Mouse (Mus musculus): ENCODE measurements at regions not wholly inside any gene's neighbourhood (a gene's known extent, or its start where the extent isn't known, plus 50 kb on each side); places are given as distances from the start of the nearest gene placed in this dataset.

DNA sequence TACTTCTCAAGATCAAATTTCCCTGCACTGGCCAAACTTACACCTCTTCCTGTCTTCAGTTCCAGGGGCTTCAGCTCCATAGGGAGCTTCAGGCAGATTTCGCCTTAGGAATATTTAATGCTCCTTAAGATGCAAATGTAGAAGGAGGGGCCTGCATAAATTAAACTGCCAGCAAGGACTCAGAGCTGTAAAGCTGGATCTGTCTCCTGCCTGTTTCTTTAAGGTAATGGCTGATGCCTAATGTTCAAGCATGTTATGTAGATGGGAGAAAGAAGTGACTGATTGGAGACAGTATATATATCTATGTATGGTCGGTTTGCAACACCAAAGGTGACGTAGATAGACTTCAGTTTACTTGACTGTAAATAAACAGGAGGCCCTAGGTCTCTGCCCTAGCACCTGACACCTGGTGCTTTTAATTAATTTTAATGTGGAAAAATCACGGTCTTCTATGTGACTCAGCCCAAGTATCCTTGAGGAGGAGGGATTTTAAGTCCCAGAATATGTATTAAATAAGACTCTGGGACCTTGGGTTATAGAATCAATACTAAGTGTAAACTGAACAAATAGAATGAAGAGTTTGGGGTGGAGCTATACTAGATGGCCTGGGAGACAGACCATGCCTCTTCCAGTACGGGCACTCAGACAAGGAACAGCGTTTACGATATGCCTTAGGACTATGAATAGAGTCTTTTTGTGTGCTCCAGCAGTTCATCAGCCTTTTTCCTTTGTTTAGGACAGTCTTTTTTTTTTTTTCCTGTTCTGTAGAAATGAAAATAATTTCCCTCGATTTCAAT lies 651.7 kb upstream of the Lmcd1 start:
- no peak for DNase-seq (ENCODE audit: low spot score in 2 of 2)

DNA sequence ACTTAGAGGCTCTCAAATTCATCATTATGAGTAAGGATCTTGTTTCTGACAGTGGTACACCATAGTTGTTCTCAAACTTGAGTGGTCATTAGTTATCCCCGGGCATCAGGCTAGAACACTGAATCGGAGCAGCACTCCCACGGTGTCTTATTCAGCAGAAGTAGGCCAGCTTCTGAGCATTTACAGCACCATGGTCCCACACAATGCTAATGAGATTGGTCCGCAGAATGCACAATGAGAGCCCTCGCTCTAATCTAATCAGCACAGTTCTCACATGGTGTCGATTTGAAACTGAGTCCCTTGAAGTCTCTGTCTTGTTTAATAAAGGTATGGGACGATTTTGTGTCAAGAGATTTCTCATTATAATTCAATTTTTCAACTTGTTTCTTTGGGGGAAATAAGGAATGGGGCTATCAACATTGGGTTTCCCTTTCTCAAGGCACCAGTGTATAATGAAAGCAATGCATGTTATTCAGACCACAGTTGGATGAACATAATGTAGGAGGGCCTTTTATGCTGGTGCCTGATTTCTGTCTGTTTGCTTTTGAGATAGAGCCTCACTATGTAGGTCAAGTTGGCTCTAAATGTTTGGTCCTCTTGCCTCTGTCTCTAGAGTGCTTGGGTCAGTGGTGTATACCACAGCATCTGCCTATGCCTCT lies 650.9 kb upstream of the Lmcd1 start:
- DNase-seq (ENCODE audit: low spot score in 2 of 2): no peak

DNA sequence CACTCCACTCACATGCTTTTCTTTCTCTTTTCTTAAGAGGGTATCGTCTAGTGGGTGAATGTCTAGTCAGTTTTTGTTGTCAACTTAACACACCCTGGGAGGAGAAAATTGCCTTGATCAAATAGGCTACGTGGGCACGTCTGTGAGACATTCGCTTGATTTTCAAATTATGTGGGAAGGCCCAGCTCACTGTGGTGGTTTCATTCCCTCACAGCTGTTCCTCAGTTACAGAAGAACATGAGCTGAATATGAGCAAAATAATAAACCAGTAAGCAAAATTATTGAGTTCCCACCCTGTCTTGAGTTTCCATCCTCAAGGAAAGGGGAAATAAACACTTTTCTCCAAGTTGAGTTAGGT lies 650.4 kb upstream of the Lmcd1 start:
- no peak for DNase-seq (ENCODE audit: low spot score in 2 of 2)

DNA sequence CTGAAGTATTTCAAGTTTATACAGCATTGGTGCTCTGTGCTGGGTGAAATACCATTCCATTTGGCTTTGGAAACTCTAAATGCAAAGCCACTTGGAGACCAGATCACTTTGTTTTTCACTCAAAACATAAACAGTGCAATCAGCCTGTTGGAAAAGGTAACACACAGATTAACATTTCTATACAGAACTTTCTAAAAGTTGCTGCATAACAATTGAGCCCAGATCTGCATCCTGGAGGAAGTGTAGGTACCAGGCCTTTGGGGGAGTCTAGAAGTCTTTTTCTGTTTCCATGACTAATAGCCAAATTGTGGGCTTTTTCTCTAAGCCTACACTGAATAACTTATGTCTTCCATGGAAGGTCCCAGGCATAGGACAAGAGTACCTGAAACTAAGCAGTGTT lies 648.1 kb upstream of the Lmcd1 start:
- DNase-seq (ENCODE audit: low spot score in 2 of 2): no peak

DNA sequence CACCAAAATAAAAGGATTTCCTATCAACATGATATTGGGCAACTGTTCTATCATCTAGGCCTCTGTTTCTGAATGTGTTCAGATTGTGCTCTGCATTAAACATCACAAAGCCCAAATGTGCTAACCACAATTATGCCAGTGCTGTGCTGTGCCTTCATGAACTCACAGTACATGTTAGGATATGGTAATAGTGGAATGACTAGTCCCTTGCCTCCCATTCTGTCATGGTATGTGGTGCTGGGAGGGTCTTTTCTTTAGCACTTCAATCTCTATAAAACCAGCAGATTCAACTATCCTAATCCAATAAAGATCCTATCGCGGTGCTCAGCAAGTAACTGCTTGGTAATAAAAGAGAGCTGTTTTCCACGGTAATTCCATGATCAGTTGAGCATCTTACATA lies 620.8 kb upstream of the Lmcd1 start:
- DNase-seq (ENCODE audit: low spot score in 2 of 2): no peak

DNA sequence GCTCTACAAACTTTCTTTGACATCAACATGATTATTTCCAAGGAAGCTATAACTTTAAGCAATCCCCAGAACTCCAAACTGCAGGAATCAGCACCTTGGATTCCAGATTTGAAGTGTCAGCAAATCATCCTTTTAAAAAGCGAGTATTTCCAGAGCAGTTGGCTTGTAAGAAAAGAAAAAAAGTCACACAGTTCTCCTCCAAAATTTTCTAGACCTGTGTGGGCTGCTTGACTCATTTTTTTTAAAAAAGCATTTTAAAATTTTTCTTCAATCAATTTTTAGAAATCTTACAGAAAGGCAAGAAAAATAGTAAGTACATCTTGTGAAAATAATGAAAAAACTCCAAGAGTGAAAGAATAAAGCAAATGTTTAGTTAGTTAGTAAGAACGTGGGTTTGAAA lies 613.6 kb upstream of the Lmcd1 start:
- DNase-seq (ENCODE audit: low spot score in 2 of 2): no peak

DNA sequence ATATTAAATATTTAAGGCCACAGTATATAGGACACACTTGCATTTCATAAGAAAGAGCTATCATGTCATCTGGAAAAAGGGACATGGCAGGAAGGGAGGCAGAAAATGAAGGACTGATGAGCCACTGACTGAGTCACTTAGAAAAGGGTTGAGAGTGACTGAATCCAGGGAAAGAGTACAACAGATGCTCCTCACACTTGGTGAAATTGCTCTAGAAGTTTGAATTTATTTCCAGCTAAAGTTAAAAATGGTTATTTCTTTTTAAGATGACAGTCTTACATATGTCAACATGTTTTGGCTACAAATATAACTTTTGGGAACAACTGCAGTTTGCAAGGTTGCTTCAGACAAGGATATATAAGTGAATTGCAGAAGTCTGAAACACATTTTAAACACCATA lies 609.0 kb upstream of the Lmcd1 start:
- DNase-seq (ENCODE audit: low spot score in 2 of 2): no peak

DNA sequence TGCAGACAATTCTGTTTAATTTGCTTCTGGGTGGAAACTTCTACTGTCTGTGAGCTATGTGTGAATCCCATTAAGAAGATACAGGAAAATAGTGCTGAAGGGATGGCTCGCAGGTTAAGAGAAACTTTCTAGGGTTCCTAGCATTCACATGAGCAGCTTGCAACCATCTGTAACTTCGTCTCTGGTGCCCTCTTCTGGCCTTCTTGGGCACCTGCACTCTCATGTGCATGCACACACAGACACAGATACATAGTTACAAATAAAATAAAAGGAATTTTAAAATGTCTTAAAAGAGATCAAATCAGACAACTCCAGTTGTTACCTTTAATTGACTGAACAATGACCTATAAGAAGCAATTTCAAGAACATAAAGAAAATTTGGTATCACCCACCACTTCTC lies 588.6 kb upstream of the Lmcd1 start:
- DNase-seq (ENCODE audit: low spot score in 2 of 2): no peak

DNA sequence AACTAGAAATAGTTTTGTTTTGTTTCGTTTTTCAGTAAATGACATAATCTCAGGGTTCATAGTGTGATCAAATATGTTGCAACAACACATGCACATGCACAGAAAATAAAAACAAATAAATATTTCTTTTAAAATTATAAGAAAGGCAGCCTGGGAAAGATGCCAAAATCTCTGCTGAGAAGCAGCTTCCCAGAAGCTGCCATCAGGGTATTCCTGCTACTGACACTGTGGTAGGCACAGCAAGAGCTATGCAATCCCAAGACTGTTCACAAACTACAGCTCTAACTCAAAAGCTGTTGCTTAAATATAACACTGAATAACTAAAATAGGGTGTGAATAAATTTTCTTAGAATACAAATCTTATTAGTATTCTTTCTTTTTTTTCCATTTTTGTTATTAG lies 570.7 kb upstream of the Lmcd1 start:
- DNase-seq (ENCODE audit: low spot score in 2 of 2): no peak

DNA sequence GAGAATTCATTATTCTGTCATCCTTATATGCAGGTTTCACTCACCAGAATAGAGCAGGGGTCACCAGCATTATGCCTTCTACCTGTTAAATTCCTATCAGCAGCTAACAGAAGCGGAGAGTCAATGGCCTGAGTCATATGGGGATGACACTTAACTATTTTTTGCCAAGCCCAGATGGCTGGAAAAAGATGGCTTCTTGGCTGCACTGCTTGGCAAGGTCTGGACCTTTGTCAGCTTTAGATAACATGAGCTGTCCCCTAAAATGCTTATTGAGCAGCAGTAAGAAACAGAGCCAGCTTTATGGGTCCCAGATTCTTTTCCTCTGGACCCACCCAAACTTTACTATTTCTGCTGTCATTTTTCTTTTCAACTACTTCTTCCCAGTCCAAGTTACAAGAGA lies 565.3 kb upstream of the Lmcd1 start:
- no peak for DNase-seq (ENCODE audit: low spot score in 2 of 2)

DNA sequence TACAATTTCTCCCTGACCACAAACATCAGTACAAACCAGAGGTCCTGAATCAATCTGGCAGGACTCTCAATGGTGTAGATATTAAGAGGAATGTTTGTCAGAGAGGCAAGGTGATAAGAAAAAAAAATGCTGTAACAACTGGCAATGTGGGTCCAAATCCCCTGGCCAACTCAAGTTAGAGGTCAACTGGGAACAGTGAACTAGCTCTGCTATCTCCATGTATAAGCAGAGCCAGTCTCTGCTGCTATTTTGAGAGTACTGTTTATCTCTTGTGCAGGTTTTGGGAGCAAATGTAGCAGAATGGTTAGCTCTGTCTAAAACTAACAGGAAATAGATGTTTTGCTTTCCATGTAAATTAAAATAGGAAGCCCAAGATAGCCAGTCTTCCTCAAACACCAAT lies 547.6 kb upstream of the Lmcd1 start:
- DNase-seq (ENCODE audit: low spot score in 2 of 2): no peak

DNA sequence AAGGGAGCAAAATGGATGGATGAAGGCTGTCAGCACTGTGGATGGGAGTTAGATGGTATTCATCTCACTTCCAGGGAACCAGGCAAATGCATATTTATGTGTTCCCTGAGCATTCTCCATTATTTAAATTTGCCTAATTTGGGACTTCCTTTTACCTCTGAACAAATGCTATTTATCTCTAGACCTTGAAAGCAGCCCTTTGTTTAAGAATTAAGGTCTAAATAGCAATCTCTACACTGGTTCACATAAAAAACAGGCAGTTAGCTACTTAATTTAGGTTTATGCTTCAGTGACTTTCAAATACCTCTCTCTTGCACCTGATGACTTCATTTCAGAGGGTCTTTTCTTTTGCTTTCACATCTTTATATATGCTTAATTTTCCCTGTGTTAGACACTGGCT lies 543.2 kb upstream of the Lmcd1 start:
- DNase-seq (ENCODE audit: low spot score in 2 of 2): no peak

DNA sequence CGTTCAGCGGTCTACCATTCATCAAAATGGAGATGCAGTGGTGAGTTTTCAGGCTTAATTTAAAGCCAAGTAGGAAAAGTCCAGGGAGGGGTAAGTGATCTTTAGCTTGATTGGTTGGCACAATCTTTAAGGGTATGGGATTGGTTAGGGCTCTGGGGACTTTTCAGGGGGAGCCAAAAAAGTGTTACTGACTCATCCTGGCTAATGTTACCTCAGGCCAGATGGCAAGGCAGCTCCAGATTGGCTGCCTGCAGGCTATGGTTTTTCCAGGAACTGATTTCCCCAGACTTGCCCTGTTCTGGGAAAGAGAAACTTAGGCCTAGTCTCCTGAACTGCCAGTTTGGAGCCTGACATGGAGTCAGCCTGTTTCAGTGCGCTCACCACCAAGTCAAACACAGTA lies 539.6 kb upstream of the Lmcd1 start:
- no peak for DNase-seq (ENCODE audit: low spot score in 2 of 2)

DNA sequence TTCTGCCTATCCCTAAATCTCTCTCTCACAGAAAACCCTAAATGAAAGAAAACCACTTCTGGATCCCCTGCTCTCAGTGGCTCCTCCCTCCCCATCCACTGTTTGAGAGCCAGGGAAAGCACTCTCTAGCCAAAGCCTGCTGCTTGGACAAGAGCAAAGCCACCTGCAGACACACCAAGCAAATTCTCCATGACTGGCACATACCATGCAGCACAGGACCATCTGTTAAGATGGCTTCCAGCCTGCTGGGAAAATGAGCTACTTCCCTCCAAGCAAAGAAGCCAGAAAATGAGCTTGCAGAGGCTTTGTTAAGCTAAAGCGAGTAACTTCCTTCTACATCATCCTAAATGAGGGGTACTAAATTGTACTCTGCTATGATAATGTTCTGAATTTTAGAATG lies 534.6 kb upstream of the Lmcd1 start:
- no peak for DNase-seq (ENCODE audit: low spot score in 2 of 2)

DNA sequence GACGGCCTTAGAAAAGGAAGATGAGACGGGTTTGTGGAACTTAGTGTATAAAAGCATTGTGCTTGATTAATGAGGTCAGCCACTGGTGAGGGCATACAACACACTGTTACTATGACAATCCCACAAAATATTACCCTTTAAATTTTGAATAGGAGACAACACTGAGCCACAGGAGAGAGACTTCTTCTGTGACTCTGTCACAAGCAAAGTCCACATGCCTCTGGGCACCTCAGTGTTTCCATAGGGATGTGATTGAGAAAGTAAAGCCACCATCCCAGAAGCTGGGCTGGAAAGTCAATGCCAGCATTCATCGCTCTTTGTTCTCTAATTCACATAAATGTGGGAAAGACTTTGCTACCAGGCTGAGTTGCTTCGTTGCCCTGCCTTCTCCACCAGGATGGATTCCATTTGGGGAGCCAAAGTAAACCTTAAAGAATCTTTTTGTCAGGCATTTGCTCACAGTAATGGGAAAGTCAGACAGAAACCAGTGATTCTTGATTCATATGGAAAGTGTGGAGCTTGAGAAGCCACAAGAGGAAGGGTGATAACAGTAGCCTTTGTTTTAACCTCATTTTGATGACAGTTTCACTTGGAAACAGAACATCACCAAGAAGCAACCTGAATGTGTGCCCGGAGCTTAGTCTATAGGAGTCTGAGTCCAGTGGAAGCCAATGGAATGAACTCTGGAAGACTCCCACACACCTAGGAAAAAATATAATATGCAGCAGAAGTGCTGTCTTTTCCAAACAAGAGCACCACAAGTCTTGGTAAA lies 491.7 kb upstream of the Lmcd1 start:
- DNase-seq (ENCODE audit: low spot score in 2 of 2): no peak

DNA sequence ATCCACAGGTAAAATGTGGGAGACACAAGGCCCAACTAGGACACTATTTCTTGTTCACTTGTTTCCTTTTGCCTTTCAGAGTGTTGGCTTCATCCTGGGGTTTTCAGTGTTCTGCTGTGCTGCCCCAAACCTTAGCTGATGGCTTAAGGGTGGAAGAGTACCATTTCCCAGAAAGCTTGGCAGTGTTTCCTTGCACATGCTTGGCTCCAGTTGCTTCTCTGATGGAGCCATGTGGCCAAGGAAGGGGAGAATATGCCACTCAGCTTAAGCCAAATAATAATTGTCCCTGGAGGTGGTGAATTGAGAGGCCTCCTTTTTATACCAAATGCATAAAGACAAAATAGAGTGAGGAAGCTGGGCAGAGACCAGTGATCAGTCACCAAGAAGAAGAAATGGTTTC lies 464.9 kb upstream of the Lmcd1 start:
- DNase-seq (ENCODE audit: low spot score in 2 of 2): no peak

DNA sequence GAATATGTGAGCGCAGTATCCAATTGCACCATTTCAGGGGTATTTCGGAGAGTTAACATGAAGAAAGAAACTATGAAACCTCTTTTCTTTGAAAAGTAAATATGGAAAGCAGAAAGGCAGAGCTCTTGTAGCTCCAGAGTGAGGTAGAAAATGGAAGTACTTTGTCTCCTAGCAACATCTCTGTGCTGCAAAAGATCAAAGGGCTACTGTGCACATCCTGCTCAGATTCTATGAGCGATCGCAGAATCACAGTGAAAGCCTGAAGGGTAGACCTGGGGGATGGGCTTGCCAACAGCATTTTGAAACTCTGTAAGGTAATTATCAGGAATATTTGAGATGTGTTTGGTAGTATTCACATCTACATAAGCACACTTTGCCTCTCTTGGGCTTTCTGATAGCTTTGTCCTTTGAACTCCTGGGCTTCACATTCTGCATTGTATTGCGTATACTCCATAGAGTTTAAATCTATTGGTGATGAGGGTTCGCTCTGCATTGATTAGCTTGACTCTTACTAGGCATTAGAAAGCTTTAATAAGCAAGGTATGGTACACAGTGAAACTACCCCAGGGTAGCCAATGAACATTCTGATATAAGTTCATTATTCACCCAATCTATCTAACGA lies 459.5 kb upstream of the Lmcd1 start:
- no peak for DNase-seq (ENCODE audit: low spot score in 2 of 2)

DNA sequence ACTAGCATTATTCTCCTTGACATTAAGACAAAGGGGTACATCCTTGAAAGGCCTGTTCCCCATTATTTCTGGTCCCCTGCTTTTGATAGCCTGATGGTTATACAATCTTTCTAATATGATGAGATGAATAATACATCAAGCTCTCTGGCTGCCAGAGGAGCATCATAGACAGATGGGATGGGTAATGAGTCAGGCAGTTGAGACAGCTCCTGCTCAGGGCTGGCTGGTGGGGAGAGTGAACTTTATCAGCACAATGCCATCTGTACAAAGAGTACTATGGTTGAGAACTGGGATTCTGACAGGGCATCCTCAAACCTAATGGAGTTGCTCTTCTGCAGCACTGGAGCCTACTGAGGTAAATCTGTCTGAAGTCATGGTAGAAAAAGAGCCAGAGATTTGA lies 458.4 kb upstream of the Lmcd1 start:
- DNase-seq (ENCODE audit: low spot score in 2 of 2): no peak

DNA sequence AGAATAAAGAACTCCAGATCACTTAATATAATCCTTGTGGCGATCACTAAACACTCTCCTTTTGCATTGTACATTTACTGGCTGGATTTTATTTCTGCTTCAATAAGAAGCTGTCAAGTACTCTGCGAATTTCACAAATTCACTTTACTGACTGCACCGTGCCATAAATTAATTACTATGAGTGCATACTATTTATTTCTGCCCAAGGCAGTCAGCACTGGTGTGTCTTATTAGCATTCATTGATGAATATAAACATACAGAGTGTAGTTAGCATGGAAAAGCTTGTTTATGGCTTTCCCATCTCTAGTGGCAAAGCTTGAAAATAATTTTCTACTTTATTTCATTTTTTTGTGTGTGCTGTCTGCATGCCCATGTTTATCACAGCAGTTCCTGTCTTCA lies 453.3 kb upstream of the Lmcd1 start:
- DNase-seq (ENCODE audit: low spot score in 2 of 2): no peak

DNA sequence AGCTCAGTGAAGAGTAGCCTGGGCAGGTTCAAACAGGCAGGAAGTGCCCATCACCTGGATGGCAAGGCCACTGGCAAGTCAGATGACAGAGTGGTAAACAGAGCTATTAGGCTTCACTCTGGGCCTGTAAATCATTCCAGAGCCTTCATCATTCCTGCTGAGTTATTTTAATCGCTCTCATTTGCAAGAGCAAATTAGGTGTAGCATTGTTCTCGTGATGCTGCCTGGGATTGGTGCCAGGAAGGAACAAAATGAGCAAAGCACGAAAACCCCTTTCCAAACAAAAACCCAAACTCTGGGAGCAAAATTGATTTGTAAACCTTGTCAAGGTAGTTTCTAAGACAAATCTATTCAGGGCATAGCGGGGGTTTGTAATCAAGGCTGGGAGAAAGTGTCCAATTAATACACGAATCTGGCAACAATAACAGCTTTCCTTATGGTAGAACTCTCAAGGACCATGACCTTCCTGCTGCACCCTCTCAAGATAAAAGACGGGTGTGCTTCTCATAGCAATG lies 429.2 kb upstream of the Lmcd1 start:
- no peak for DNase-seq (ENCODE audit: low spot score in 2 of 2)

DNA sequence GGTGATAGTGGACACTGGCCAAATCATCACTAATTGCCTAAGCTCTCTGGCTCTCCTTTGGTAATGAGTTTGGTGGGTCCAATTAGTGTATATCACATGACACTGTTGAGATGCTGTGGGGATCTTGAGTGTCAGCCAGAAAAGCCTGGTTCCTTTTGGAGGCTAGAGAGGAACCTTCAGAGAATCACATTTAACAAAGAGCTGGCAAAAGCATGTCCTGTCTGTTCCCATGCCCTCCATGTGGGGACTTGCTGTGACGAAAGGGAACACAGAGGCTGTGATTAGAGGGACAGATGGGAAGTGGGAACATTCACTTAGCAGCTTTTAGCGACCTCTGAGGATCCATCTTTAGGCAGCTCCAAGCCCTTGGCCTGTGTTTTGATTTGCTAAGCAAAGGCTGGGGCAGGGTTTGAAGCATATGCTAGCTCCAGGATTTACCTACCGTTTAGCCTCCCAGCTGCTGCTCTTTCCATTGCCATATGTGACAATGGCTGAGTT lies 407.4 kb upstream of the Lmcd1 start:
- DNase-seq (ENCODE audit: low spot score in 2 of 2): no peak

DNA sequence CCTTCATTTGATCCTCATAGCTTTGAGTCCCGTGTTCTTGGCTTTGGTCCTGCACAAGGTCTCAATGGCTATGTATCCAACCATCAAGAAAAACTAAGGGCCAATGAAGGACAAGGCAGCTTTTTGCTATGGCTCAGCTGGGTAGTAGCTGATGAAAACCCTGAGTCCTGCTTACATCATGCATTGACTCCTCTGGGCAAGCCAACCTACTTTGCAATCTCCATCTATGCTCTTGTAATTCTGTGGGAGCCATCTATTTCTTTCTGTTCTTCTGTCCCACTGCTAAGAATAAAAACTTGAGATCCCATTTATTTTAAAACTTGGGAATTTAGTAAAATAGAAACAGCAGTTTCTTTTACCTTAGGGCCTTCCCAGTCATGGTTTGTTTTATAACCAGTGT lies 391.0 kb upstream of the Lmcd1 start:
- DNase-seq (ENCODE audit: low spot score in 2 of 2): no peak
